Mouse (Mus musculus) lung, adult 18-20 months (tissue): ENCODE results near the gene Grin3b.

Experiments used
- DNase-seq, 2 experiments: peaks; one replicate each; pipeline ENCODE4 v3.0.0; 2022; ENCODE audit warnings: mixed read lengths in 2 of 2

The Grin3b gene

GRCm38 (mm10) chr10:79989870-79990269, 19.4 kb downstream of the Grin3b start:
- DNase-seq: peak; percentile 72 to 81

DNA sequence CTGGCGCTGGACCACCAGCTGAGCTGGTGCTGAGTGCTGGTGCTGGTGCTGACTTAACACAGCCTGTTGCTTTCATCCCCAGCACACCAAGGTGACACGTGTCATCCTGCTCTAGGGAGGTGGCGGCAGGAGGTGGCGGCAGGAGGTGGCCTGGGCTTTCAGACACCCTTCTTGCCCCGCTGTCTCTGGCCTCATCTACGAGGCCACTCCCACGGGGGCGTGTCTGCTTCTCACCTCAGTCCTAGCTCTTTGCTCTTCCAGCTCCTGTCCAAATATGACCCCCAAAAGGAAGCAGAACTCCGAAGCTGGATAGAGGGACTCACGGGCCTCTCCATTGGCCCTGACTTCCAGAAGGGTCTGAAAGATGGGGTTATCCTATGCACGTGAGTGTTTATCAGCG, 20.6 kb downstream of the Grin3b start:
- DNase-seq: no peak

DNA sequence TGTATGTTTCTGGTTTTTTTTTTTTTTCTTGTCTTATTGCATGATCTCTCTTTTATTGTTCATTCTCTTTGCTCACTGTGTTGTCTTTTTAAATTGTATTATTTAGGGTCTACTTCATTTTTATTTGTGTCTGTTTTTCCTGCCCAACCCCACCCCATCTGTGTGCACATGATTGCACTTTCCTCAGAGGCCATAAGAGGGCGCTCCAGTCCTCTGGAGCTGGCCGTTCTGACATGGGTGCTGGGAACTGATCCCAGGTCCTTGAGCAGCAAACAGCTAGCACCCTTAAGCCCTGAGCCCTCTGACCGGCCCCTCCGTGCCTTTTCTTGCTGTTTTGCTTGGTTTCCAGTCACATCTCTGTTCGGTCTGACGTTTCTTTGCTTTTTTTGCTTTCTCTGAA, 21.0 kb downstream of the Grin3b start:
- DNase-seq: no peak

GRCm38 (mm10) chr10:79994397-79995115, 24.0 kb downstream of the Grin3b start:
- DNase-seq: peak; percentile 63 to 68

DNA sequence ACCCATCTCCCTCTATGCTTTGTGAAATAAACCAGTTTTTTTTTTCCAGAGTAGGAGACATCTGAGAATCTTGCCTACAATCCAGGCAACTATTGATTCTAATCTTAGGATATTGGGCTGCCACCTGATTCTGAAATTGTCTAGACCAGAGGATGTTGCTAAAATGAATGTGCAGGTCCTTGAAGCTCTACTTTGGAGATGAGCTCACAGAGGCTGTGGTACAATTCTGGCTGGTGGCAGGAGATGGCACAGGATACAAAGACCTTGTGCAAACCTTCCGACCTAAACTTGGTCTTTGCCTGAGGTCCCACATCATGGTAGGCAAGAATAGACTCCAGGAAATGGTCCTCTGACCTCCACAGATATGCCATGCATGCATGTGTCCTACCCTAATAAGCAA, 25.1 kb downstream of the Grin3b start:
- no peak for DNase-seq

DNA sequence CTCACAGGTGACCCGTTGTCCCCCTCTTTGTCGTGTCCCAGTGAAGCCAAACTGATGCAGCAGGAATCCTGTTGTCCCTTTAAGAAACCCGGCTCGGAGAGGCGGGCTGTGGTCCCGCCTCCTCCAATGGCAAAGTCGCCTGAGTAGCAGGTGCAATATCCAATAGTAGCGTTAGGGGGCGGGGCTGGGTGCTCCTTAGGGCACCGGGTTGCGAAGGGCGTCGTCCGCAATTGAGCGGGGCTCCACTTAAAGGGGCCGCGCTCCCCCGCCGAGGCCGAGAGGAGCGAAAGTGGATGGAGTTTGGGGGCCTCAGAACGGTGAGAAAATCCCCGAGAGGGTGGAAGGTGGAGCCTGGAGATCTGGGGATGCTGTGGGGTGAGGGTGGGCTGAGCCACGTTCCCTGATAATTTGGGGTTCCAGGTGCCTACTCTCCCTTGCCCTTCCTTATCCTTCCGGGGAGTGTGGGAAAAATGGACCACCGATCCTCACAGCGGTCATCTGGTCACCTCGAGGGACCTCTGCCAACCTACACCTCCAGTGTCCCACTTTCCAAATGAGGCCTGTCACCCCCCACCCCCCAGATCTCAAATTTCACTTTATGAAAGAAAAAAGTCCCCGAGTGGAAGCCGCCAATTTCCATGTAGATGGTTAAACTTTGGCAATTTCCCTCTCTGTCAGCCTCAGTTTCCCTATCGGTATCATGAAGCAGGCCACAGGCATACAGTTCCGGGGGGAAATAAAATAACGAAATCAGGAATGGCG, 25.9 kb downstream of the Grin3b start, which contains the start of gene Abca7:
Abca7 (plus strand) TSS at position 223 of the 762 bp plus-strand sequence.
- DNase-seq: peak; percentile 96 to 98

- DNase-seq: peak; percentile 63 to 66
Measured at GRCm38 (mm10) chr10:79997034-79997760, 26.7 kb downstream of the Grin3b start.

DNA sequence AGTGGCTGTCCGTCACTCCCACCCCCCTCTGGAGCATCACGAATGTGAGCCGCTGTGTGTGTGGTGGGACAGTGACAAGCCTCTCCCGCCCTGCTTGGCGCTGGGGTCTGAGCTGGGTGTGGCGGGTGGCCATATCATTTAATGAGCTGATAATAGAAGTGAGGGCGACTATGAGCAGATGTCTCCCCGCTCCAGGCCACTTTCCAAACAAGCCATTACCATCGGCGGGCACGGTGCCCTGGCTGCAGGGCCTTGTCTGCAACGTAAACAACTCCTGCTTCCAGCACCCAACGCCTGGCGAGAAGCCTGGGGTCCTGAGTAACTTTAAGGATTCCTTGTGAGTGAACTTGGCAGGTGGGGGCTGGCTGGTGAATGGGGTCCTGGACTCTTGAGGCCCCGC, 27.3 kb downstream of the Grin3b start:
- no peak for DNase-seq

- no peak for DNase-seq
Measured at GRCm38 (mm10) chr10:80001945-80002344, 31.4 kb downstream of the Grin3b start.

GRCm38 (mm10) chr10:80002829-80003228, 32.3 kb downstream of the Grin3b start:
- DNase-seq: no peak

DNA sequence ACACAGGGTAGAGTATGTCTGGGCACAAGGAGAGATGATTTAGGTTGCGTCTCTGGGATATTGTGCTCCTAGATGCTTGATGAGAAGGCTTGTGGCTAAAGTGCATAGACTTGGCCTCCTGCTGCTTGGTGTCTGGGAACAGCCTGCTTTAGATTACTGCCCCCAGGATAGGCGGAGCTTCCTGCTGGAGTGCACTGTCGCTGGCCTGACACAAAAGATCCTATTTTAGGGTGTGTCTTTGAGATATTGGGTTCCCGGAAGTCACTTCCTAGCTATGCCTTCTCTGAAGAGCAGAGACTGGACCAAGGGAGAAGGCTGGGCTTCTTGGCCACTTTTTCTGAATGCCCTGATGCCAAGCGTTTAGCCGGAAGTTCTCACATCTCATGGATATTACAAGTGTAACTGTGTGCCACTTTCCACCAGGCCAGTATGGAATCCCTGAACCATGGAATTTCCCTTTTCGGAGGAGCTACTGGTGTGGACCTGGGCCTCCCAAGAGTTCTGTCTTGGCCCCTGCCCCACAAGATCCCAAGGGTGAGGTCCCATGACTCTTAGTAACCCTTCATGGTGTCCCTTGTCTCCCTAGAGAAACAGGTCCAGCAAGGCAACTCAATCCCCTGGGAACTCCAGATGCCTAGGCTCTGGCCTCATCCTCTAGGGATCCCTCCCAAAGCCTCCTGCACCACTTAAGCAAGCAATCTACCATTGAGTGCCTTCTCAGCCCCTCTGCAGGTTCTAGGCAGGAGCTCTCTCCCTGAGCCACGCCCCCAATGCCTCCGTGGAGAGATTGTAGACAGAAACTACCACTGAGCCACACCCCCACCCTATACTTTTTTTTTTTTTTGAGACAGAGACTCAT, 33.1 kb downstream of the Grin3b start:
- peak in 1 of 2 experiments; percentile 52 for DNase-seq

DNA sequence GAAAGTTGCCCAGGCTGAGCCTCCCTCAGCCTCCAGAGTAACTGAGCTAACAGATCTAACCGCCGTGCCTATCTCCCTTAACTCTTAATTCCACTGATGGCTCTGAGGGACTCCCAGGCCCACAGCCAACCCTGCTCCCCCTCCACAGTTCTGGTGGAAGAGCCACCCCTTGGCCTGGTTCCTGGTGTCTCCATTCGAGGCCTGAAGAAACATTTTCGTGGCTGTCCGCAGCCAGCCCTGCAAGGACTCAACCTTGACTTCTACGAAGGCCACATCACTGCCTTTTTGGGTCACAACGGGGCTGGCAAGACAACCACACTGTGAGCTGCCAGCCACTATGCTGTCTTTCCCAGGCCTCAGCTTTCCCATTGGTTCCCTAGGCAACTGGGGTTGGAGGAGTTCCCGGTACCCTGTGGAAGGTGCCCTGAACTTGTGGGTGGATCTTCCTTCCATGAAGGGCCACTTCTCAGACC, 33.8 kb downstream of the Grin3b start:
- DNase-seq: no peak

DNA sequence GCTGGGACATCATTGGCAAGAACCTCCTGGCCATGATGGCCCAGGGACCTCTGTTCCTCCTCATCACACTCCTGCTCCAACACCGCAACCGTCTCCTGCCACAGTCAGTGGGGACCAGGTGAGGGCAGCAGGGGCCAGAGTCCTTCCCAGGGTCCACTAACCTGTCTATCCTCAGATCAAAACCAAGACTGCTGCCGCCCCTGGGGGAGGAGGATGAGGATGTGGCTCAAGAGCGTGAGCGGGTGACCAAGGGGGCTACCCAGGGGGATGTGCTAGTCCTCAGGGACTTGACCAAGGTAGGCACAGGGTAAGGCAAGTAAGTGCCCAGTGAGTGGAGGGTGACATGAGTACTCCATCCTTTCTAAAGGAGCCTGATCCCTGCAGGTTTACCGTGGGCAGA, 41.2 kb downstream of the Grin3b start:
- DNase-seq: no peak

GRCm38 (mm10) chr10:80013609-80014008, 43.1 kb downstream of the Grin3b start:
- DNase-seq: no peak

DNA sequence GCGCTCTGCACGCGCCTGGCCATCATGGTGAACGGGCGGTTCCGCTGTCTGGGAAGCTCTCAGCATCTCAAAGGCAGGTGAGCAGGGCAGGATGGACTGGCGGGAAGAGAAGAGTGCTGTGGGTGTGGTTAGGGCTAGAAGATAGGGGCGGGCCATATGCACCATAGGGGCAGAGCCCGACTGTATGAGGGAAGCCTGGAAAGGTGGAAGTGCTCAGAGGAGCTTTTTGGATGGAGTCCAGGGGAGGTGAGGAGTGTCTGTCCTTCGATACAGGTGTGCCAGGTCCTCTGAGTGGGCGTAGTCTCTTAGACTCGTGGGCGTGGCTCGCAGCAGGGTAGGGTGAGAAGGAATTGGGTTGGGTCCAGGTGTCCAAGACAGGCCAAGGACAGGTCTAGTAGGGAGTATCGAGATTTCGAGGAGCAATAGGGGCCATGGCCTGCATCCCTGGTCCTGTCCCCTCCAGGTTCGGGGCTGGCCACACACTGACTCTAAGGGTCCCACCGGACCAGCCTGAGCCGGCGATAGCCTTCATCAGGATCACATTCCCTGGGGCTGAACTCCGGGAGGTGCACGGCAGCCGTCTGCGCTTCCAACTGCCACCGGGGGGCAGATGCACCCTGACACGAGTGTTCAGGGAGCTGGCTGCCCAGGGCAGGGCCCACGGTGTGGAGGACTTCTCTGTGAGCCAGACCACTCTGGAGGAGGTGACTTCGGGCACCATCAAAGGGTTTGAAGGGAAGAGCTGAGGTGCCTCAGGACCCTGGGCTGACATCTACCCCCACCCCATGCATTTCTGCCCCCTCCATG, 44.2 kb downstream of the Grin3b start:
- peak; percentile 76 to 85 for DNase-seq

DNA sequence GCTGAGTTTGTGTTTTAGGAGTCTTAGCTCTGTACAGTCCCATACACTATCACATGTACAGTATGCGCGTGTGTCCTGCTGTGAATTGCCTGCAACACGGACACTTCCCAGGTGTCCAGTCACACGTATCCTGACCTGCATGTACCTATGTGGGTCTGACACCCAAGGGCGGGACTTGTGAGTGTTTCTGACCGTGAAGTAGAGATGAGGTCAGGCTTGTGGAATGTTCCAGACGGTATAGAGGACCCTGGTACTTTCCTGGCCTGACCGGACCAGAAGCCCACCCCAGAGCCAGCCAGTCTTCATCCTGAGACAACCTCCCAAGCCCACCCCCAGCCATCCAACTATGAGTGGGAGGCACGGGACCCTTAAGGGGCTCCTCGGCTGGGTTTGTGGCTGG, 45.1 kb downstream of the Grin3b start:
- DNase-seq: peak; percentile 80 to 81

- peak; percentile 81 to 82 for DNase-seq
Measured at GRCm38 (mm10) chr10:80016511-80016910, 46.0 kb downstream of the Grin3b start, which contains the start of gene Arhgap45. Gene Arhgap45, plus strand, starts transcription at chr10:80016653.

- DNase-seq: no peak
Measured at GRCm38 (mm10) chr10:80016931-80017330, 46.4 kb downstream of the Grin3b start.

DNA sequence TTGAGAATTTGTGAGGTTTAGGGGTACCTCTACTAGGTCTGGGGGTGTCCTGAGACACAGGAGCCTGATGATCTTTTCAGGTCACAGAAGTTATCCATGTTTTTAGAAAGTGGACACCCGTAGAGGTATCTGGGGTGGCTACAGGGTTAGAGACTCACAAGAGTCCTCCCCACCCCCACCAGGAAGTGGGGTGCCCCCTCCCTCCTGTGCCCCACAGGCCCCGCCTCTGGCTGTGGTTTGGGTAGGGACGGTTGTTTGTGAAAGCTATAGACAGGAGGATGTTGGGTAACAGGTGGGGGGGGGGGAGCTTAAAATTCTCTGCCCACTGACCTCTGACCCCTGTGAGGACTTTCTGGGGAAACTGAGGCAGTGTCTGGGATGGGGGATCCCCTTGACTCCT, 46.8 kb downstream of the Grin3b start:
- DNase-seq: peak; percentile 83 to 86

DNA sequence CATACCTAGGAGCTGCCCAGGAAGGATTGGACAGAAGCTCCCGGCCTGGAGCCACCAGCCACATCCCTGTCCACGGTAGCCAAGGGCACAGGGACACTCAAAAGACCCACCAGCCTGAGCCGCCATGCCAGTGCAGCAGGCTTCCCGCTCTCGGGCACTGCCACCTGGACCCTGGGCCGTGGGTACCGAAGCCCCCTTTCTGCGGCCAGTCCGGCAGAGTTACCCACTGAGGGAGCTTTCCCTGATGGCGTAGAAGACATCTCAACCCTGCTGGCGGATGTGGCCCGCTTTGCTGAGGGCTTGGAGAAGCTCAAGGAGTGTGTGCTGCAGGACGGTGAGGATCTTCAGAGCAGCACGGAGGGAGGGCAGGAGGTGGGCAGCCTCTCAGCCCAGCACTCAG, 47.3 kb downstream of the Grin3b start:
- no peak for DNase-seq

- DNase-seq: peak; percentile 74 to 82
Measured at GRCm38 (mm10) chr10:80018739-80019297, 48.3 kb downstream of the Grin3b start.
